Mouse (Mus musculus): ENCODE results near the gene Ank3.
A peak's percentile ranks its signal among the peaks of the same experiment; 100 is the strongest.
"Not testable (repeated sequence)": the region's sequence is repeated elsewhere in the genome, so short reads cannot be mapped to it uniquely, and the experiment has no call there.

The Ank3 gene

DNA sequence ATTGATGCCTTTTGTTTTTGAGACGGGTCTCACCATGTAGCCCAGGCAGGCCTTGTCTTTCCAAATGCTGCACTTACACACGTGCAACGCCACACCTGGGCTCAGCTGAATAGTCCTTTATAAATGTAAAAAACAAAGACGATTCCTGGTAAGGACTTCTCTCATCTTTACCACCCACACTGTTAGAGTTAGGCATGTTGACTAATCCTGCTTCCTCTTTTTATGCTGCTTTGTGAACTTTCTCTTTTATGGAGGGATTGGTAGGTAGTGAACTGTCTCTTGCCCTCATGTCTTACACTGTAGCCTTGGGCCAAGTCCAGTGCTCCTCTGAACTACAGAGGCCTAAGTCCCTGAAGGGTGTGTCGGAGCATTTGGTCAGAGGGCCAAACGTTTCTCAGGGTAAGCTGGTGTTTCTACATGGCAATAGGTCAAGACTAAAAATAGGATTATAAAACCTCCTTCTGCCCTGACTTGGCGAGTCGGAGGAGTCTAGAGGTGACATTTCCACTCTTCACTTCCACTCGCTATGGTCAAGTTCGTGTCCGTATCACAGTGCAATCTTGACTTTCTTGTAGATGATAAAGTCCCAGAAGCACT lies 491.9 kb downstream of the Ank3 start:
- no peak for DNase-seq (ENCODE audit: low read depth, low spot score)

DNA sequence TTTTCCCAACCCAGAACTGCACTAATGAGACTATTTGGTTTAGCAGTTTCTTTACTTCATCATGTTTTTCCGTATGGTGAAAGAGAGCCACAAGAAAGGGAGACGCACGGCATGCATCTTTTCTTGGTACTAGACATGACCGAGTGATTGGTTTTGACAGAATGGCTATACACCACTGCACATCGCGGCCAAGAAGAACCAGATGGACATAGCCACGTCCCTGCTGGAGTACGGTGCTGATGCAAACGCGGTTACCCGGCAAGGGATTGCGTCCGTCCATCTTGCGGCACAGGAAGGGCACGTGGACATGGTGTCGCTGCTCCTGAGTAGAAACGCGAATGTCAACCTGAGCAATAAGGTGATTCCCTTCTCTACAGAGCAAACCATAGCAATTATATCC lies 493.6 kb downstream of the Ank3 start:
- DNase-seq (ENCODE audit: low read depth, low spot score) = no peak

DNA sequence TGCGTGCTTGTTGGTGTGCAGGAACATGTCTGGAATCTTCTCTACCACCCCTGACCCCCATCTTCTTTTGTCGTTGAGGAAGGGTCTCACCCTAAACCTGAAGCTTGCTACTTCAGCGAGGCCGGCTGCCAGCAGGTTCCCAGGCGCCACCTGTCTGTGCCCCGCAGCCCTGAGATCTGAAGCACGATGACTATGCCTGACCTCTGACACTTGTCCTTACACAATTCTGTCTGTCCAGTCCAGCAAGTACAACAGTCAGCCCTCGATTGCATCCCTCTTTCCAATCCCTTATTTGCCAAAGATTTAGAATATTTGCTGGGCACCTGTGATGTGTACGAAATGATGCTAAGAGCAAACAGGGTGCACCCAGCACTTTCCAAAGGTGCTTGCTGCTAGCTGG lies 497.0 kb downstream of the Ank3 start:
- DNase-seq (ENCODE audit: low read depth, low spot score) = no peak

GRCm38 (mm10) chr10:69897927-69898326 lies 499.4 kb downstream of the Ank3 start:
- DNase-seq (ENCODE audit: low read depth, low spot score) = no peak

- DNase-seq (ENCODE audit: low read depth, low spot score) = no peak
Observed at GRCm38 (mm10) chr10:69898821-69899220, 500.2 kb downstream of the Ank3 start.

GRCm38 (mm10) chr10:69899788-69900187 lies 501.2 kb downstream of the Ank3 start:
- no peak for DNase-seq (ENCODE audit: low read depth, low spot score)

GRCm38 (mm10) chr10:69902024-69902423 lies 503.5 kb downstream of the Ank3 start:
- no peak for DNase-seq (ENCODE audit: low read depth, low spot score)

DNA sequence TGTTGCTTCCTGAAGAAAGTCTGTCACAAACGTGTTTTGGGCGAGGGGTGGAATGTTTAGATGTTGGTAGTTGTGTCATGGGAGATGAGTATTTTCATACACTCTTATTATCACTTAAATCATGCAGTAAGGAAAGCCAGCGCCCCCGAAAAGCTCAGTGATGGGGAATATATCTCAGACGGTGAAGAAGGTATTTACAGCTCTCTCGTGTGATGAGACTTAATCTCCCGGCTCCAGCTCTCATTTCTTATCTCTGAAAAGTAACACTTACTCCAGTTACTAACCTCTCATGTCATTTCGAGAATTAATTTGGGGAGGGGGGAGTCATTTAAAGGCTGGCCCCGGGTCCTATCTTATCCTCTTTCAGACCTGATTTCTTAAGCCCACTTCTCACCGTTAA lies 505.7 kb downstream of the Ank3 start:
- no peak for DNase-seq (ENCODE audit: low read depth, low spot score)

DNA sequence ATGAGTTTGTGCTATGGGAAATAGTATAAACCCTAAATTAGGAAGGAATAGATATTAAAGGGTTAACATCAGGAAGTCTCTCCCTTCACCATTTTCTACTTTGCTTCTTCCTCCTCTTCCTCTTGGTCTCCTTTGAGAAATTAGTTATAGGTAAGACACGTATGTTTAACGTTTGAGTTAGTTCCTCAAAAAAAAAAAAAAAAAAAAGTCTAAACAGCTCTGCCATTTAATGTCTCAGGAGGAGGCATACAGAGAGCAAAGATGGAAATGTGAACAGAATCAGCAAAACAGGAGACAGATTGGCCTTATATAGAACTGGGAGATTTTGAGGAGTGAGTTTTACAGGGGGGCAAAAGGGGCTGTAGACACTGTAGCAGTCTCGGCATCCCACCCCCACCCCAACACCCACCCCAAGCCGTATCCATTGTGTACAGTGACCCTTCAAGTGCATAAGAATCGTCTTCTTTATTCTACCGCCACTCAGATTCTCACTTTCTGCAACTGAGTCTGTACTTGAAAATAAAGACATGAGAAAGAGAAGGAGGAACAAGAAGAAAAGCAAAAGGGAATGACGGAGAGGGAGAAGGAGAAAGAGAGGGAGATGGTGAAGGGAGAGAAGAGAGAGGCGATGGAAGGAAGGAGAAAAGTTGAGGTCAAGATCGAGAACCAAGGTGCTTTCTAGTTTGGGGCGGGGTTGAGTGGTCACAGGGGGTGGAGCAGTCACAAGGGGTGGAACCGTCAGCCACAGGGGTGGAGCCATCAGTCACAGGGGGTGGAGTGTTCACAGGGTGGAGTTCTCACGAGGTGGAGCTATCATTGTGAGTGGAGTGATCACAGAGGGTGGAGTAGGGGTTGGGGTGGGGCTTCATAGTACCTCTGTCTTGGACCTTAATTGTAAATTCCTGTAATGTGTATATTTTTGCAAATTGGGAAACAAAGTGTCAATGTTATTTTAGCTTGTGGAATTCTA lies 509.5 kb downstream of the Ank3 start:
- peak; percentile 65 for DNase-seq (ENCODE audit: low read depth, low spot score)

DNA sequence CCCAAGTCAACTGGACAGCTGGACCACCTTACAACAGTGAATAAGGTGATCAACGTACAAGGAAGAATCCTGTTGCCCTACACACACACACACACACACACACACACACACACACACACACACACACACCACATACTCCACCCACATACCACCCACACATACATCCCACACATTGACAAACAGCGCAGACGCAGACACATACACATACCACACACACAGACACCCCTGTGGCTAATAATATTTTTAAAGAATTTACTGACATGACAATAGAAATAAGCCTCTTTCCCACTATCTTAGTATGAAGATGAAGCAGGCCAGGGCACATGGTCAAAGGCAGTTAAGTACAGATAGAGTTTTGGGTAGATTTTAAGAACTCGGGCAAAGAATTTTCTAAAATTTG lies 511.3 kb downstream of the Ank3 start:
- DNase-seq (ENCODE audit: low read depth, low spot score) = no peak

DNA sequence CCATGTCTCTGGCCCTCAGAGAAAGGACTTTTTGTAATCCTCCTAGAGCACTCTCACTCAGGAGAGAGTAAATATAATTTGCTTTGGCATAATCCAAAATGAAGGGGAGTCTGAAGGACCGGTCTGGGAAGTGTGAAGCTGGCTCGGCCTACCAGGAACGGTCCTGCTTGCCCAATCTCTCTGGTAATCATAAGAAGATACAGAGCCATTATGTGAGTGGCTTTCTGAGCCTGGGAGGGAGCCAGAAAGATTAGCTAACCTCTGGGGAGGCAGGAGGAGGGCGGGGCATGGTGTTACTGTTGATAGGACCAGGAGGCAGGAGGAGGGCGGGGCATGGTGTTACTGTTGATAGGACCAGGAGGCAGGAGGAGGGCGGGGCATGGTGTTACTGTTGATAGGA lies 511.7 kb downstream of the Ank3 start:
- not testable (repeated sequence) for DNase-seq (ENCODE audit: low read depth, low spot score)

GRCm38 (mm10) chr10:69910726-69911125 lies 512.2 kb downstream of the Ank3 start:
- not testable (repeated sequence) for DNase-seq (ENCODE audit: low read depth, low spot score)

GRCm38 (mm10) chr10:69915566-69915965 lies 517.0 kb downstream of the Ank3 start:
- DNase-seq (ENCODE audit: low read depth, low spot score) = no peak

DNA sequence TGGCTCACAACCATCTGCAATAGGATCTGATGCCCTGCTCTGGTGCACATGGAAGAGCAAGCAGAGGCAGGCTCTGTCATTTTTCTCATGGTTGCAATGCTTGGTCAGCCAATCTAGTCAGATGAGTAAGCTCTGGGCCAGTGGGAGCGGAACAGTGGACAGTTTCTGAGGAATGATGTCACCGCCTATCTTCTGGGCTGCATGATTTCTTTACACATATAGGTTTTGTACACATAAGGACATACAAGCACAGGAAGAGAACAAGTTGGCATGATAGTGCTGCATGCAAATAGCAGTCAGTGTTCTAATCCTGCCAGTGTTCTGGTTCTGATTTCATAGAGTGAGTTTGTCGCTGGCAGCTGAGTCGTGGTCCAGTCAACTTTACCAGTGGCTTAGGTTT lies 517.6 kb downstream of the Ank3 start:
- DNase-seq (ENCODE audit: low read depth, low spot score) = no peak

- no peak for DNase-seq (ENCODE audit: low read depth, low spot score)
Observed at GRCm38 (mm10) chr10:69916689-69917435, 518.3 kb downstream of the Ank3 start.

DNA sequence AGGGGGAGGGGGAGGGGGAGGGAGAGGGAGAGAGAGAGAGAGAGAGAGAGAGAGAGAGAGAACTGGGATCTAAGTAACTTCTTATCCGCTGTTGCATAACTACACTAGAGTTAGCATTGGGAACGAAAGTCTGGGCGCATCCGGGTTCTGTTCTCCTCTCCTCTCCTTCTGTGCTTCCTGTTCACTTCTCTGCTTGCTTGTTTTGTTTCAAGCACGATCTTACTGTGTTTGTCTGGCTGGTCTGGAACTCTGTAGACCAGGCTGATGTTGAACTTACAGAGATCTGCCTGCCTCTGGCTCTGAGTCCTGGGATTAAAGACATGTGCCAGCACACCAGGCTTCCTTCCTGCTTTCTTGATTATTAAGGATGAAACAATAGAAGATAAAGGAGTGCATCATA lies 519.1 kb downstream of the Ank3 start:
- no peak for DNase-seq (ENCODE audit: low read depth, low spot score)

DNA sequence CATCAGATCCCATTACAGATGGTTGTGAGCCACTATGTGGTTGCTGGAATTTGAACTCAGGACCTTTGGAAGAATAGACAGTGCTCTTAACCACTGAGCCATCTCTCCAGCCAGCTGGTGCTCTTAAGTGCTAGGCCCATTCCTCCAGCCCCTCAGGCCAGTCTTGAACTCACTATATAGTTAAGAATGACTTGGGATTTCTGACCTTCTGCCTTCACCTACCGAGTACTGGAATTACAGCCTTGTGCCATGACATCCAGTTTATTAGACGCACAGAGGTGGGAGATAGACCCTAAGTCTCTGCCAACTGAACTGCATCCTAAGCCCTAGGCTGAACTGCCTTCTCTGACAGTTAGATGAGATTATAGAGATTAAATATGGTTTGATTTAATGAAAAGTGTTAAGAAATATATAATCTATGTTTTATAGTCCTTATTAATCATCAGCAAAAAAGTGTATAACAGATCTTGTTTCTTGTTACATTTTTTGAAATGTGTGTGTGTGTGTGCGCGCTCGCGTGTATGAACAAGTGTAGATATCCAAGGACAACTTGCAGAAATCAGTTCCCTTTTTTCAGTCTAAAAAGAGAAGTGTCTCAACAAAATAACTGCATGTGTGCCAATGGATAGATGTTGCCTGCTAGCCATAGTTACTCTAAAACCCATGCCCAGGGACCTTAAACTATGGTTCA lies 520.0 kb downstream of the Ank3 start:
- no peak for DNase-seq (ENCODE audit: low read depth, low spot score)

- DNase-seq (ENCODE audit: low read depth, low spot score) = no peak
Observed at GRCm38 (mm10) chr10:69919152-69919492, 520.5 kb downstream of the Ank3 start.

DNA sequence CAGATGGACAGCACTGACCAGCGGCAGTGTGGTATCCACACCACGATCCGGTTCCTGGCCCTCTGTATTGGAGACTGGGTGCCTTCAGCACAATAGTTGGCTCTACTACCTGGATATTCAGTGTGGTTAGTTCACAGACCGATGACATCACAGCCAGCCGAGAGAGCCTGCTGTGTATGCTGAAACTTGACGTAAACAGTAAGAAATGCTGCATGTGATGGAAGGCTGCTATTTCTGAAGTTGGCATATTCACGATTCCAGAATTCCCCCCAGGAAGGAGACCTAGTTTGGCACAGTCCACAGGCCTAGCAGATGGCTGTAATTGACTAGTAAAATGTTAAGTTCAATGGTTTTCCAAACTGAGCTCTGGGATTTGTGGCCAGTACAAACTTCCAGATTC lies 521.2 kb downstream of the Ank3 start:
- DNase-seq (ENCODE audit: low read depth, low spot score) = no peak

DNA sequence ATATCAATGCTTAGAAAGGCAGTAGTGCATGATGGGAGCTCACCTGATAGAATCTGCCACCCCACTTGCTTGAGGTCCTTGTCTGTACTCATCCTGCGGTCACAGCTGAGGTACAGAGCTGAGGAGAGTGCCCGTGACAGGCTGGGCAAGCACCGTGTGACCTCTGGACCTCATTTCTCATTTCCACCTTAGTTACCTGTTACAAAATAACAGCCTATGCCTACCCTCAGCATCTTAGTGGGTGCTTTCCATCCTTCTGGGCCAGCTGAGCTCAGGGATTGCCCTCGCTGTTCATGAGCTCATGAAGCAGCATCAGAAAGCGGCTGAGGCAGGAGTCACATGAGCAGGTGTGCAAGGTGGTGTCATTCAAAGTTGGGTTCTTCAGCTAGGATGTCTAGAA lies 523.5 kb downstream of the Ank3 start:
- no peak for DNase-seq (ENCODE audit: low read depth, low spot score)

- no peak for DNase-seq (ENCODE audit: low read depth, low spot score)
Observed at GRCm38 (mm10) chr10:69923801-69924200, 525.2 kb downstream of the Ank3 start.

GRCm38 (mm10) chr10:69924321-69924720 lies 525.7 kb downstream of the Ank3 start:
- DNase-seq (ENCODE audit: low read depth, low spot score) = peak; percentile 46

Data from WW6 (cell line).